Mouse (Mus musculus): ENCODE measurements around the gene Parvg.

DNA sequence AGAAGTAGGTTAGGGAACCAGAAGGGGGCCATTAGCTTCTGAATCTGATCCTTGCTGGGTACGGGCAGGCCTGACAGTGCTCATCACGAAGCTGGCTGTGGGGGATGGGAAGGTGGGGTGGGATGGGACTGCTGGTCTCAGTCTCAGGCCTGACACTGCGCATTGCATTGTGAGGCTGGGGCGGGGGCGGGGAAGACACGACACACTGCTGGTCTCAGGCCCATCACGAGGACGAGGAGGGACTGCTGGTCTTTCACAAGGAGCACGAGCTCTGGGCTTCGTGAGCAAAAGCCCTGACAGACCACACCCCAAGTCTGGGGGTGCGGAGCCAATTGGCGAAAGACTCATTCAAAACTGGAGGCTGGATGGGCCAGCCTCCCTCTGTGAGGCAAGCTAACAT, 1.9 kb downstream of the Parvg start:
- TF ChIP-seq CTCF (IDR thresholded peaks at IDR 0.05; ENCODE audit: insufficient read depth, low read length) (no peak), POLR2A (IDR thresholded peaks at IDR 0.05; ENCODE audit: borderline replicate concordance, extremely low read depth, low read depth, low read length) (no peak)

All from lung, adult 2 months (tissue).